Mouse (Mus musculus) thymus, adult 2 months (tissue): Measurements from ENCODE around the gene Gng8. TPM values are rescaled to one million over a fixed set of nuclear protein-coding genes. Genes with fewer than 3 reads are reported as not detected.

Experiments used
- DNase-seq: peaks from one replicate; pipeline ENCODE4 v3.0.0; 2021
- H3K27ac ChIP-seq: fragments of 200-500 bp; 2 replicates; pipeline ENCODE4 v1.5.1; 2012; ENCODE audit warnings: low read length, control low read depth; ENCODE audit not compliant: control insufficient read depth, insufficient read depth
- H3K27me3 ChIP-seq: fragments of 200-500 bp; 2 replicates; pipeline ENCODE4 v1.6.1; 2012; ENCODE audit warnings: mild to moderate bottlenecking, low read length, moderate library complexity, mixed read lengths; ENCODE audit not compliant: control insufficient read depth, insufficient read depth
- H3K36me3 ChIP-seq: fragments of 200-500 bp; 2 replicates; pipeline ENCODE4 v1.6.1; 2012; ENCODE audit warnings: mild to moderate bottlenecking, low read length, moderate library complexity; ENCODE audit not compliant: control insufficient read depth, insufficient read depth
- H3K4me1 ChIP-seq: fragments of 200-500 bp; replicated peaks from 2 replicates; pipeline ENCODE4 v1.6.1; 2012; ENCODE audit warnings: low read length; ENCODE audit not compliant: control insufficient read depth, insufficient read depth
- H3K4me3 ChIP-seq: fragments of 200-500 bp; 2 replicates; pipeline ENCODE4 v1.5.1; 2012; ENCODE audit warnings: mild to moderate bottlenecking, low read length, control low read depth, moderate library complexity; ENCODE audit not compliant: control insufficient read depth, insufficient read depth
- CTCF ChIP-seq: fragments of 200-500 bp; IDR thresholded peaks from 2 replicates; pipeline ENCODE4 v1.5.1; 2012; ENCODE audit warnings: mild to moderate bottlenecking, control low read depth, low read length, moderate library complexity, borderline replicate concordance; ENCODE audit not compliant: control insufficient read depth, poor library complexity, insufficient read depth; ENCODE audit errors: extremely low read depth
- POLR2A ChIP-seq: fragments of 200-500 bp; IDR thresholded peaks from 2 replicates; pipeline ENCODE4 v1.6.1; 2012; ENCODE audit warnings: mild to moderate bottlenecking, low read length, control low read depth, moderate library complexity; ENCODE audit not compliant: control insufficient read depth, poor library complexity, insufficient read depth; ENCODE audit errors: extremely low read depth
- WGBS: fragments of 180-500 bp; shearing (Covaris S2); methylation state at CpG from one replicate; pipeline ENCODE4 v1.1.7; 2018; 5-methylcytosine and 5-hydroxymethylcytosine counted together
- polyA plus RNA-seq: library from polyadenylated mRNA; depleted of rRNA; stranded (reverse); fragments of >200 nt; gene quantifications from 2 replicates; pipeline ENCODE4 v1.2.3, GENCODE M21; 2012

Gng8 gene
- polyA plus RNA-seq, 1 experiment, result 1.7 TPM

DNA sequence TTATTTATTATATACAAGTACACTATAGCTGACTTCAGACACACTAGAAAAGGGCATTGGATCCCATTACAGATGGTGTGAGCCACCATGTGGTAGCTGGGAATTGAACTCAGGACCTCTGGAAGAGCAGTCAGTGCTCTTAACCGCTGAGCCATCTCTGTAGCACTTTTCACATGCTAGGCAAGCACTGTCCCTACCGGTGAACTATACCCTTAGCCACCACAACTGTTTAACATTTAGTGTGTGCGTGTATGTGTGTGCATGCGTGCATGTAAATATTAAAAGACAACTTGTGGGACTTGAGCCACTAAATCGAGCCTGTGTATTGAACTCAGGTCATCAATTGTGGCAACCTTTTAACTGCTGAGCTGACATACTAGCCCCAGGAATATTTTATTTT, 44.8 kb upstream of the Gng8 start:
- no peak for DNase-seq

DNA sequence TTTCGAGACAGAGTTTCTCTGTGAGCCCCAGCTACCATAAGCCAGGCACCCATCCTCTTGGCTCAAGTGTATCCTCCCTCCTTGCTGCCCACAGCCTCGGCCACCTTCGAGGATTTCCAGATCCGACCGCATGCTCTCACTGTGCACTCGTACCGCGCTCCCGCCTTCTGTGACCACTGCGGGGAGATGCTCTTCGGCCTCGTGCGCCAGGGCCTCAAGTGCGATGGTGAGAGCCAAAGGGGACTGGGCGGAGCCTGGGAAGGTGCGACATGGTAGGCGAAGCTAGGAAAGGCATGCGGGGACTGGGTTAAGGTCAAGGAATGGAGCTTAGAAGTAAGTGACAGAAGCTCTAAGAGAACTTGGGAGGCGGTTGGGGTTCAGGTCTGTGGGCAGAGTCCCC, 44.1 kb upstream of the Gng8 start:
- 97% methylated on average over 19 of the region's 19 CpGs for WGBS

More for the DNA sequence above, 44.8 kb upstream of the Gng8 start:
- peaks cover 48% of the 10 kb centered on the region for H3K36me3 ChIP-seq
- no peak overlapping the region for H3K27ac ChIP-seq
- no peak overlapping the region for H3K4me3 ChIP-seq
- no peaks in the 10 kb centered on the region for H3K27me3 ChIP-seq
- peaks cover 9% of the 10 kb centered on the region for H3K4me1 ChIP-seq
- over 99% methylated on average over 5 of the region's 5 CpGs for WGBS
- TF ChIP-seq CTCF (no peak), POLR2A (no peak)

DNA sequence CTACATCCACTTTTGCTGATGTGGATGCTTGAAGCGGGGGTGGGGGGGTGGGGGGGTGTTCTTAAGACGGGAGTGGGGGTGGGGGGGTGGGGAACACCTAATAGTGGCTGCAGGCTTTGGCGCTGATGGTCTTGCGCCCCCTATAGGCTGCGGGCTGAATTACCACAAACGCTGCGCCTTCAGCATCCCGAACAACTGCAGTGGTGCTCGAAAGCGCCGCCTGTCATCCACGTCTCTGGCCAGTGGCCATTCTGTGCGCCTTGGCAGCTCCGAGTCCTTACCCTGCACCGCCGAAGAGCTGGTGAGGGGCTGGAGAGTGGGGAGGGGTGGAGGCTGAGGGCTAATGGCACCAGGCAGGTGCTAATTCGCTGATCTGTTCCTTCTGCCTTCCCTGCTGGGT, 43.0 kb upstream of the Gng8 start:
- WGBS, result 80% methylated on average over 17 of the region's 17 CpGs
- Histone ChIP-seq H3K27ac (no peak overlapping the region), H3K27me3 (no peaks in the 10 kb centered on the region), H3K4me3 (no peak overlapping the region), H3K36me3 (peaks cover 66% of the 10 kb centered on the region), H3K4me1 (peaks cover 4% of the 10 kb centered on the region; the same call in 1 of the 2 replicates)
- peak; percentile 56 for DNase-seq
- peak; percentile 68; the same call in 1 of the 2 replicates for TF ChIP-seq CTCF
- TF ChIP-seq POLR2A, result no peak

More for the DNA sequence above, 44.1 kb upstream of the Gng8 start:
- Histone ChIP-seq H3K4me3 (no peak overlapping the region), H3K27me3 (no peaks in the 10 kb centered on the region), H3K27ac (no peak overlapping the region), H3K36me3 (peaks cover 56% of the 10 kb centered on the region), H3K4me1 (peaks cover 4% of the 10 kb centered on the region; the same call in 1 of the 2 replicates)
- DNase-seq, result no peak
- TF ChIP-seq POLR2A (no peak), CTCF (0 out of 2 replicates have a peak, but pooled peaks have one; percentile 15)

DNA sequence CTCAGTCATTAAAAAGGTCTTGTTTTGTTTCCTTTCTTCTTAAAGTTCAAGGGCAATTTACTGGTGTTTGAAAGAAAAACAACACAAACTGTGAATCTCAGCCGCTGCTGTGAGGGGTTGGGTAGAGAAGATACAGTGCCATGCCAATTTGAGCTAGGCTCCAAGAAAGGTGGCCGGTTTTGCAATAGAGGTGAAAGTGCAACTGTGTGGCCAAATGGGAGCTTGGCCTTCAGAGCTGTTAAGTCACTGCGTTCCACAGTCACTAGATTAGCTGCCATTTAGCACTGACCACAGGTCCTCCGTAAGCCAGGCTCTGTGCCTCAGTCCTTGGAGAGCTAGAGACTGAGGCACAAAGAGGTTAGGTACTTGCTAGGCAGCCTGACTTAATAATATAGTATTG, 40.0 kb upstream of the Gng8 start:
- TF ChIP-seq CTCF (no peak), POLR2A (no peak)
- H3K4me3 ChIP-seq, result no peak overlapping the region
- H3K27me3 ChIP-seq, result no peaks in the 10 kb centered on the region
- 0 out of 2 replicates have a peak, but pooled peaks cover 2% of the 10 kb centered on the region for H3K4me1 ChIP-seq
- DNase-seq, result no peak
- 98% methylated on average over 4 of the region's 4 CpGs for WGBS
- no peak overlapping the region for H3K27ac ChIP-seq
- H3K36me3 ChIP-seq, result peaks cover 97% of the 10 kb centered on the region

DNA sequence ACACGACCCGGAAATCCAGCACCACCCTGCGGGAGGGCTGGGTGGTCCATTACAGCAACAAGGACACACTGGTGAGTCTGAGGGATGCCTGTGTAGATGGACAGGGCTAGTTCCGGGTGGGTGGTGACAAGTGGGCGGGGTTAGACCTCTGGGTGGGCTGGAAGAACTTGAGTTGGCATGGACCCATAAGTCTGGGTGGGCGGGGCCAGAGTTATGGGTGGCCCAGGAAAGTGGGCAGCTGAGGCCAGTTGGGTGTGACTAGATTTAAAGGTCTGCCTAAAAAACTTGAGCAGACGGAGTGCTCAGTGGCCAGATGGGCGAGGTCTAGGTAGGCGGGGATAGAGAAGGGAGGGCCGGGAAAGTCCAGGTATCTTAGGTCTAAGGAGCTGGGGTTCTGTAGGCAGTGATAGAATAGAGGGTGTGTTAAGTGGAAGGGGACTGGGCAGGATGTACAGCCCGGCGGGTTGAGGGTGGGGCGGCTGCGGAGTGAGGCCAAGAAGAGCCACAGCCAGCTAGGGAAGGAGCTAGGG, 38.2 kb upstream of the Gng8 start:
- WGBS, result 98% methylated on average over 14 of the region's 14 CpGs
- TF ChIP-seq CTCF, result no peak
- no peaks in the 10 kb centered on the region for H3K27me3 ChIP-seq
- no peak overlapping the region for H3K4me3 ChIP-seq
- DNase-seq, result no peak
- 0 out of 2 replicates have a peak, but pooled peaks cover 2% of the 10 kb centered on the region for H3K4me1 ChIP-seq
- H3K36me3 ChIP-seq, result peaks cover 96% of the 10 kb centered on the region
- no peak overlapping the region for H3K27ac ChIP-seq

DNA sequence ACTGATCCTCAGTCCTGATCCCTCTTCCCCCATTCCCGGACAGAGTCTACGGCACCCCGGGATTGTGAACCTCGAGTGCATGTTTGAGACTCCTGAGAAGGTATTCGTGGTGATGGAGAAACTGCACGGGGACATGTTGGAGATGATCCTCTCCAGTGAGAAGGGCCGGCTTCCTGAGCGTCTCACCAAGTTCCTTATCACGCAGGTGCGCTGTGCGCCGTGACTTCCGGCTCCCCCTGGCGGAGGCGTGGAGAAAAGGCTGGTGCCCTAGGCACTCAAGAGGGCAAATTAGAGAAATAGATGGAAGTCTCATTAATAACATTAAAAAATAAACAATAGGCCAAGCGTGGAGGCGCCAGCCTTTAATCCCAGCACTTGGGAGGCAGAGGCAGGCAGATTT, 33.2 kb upstream of the Gng8 start:
- H3K27me3 ChIP-seq, result no peaks in the 10 kb centered on the region
- peak; percentile 57 for DNase-seq
- H3K27ac ChIP-seq, result no peak overlapping the region
- no peaks in the 10 kb centered on the region for H3K4me1 ChIP-seq
- no peak overlapping the region for H3K4me3 ChIP-seq
- peak; percentile 80 for TF ChIP-seq CTCF
- no peak for TF ChIP-seq POLR2A
- WGBS, result 54% methylated on average over 17 of the region's 17 CpGs
- peaks cover 95% of the 10 kb centered on the region for H3K36me3 ChIP-seq

DNA sequence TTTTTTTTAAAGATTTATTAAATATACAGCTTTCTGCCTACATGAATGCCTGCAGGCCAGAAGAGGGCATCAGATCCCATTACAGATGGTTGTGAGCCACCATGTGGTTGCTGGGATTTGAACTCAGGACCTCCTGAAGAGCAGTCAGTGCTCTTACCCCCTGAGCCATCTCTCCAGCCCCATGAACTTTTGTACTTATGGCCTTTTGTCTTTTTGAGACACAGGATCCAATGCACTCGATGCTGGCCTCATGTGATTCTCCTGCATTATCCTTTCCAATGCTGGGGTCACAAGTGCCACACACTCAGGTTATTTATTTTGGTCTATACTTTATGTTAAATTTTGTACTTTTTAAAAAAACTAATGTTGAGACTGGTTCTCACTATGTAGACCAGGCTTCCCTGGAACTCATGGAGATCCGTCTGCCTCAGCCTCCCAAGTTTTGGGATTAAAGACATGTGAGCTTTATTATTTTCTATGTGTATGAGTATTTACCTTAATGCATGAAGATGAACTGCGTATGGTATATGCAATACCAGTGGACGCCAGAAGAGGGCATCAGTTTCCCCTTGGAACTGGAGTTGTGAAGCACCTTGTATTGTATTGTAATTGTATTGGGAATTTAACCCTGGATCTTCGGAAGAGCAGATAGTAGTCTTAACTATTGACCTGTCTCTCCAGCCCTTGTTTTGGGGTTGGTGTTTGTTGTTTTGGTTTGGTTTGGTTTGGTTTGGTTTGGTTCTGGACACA, 31.5 kb upstream of the Gng8 start:
- TF ChIP-seq CTCF (no peak), POLR2A (no peak)
- H3K27me3 ChIP-seq, result no peaks in the 10 kb centered on the region
- H3K27ac ChIP-seq, result no peak overlapping the region
- no peak overlapping the region for H3K4me3 ChIP-seq
- 53% methylated on average over 5 of the region's 5 CpGs for WGBS
- H3K4me1 ChIP-seq, result no peaks in the 10 kb centered on the region
- peaks cover 95% of the 10 kb centered on the region for H3K36me3 ChIP-seq
- DNase-seq, result peak; percentile 64
